Mouse (Mus musculus) Patski (cell line): Measurements from ENCODE around the gene Aqr. TPM values are rescaled to one million over a fixed set of nuclear protein-coding genes. Genes with fewer than 3 reads are reported as not detected.

Experiments used
- ATAC-seq: fragments of 100-300 bp; one replicate; pipeline ENCODE4 v1.8.0; 2021
- CTCF ChIA-PET: fragments of 350-600 bp; sonication (Branson Sonifier 250); formaldehyde crosslinking; loops from one replicate; lab custom pipeline; 2022; ENCODE audit warnings: inconsistent platforms; lab: Charles Lee
- POLR2A ChIA-PET: fragments of 350-600 bp; sonication (Branson Sonifier 250); formaldehyde crosslinking; loops from one replicate; lab custom pipeline; 2022; ENCODE audit warnings: antibody characterized with exemption, inconsistent platforms; lab: Charles Lee
- DNase-seq: peaks from one replicate; pipeline ENCODE4 v3.0.0-alpha.2; 2011; ENCODE audit warnings: low read depth, low spot score
- H3K27me3 ChIP-seq: fragments of 371-371 bp; one replicate; pipeline ENCODE4 v1.5.1; 2021
- CTCF ChIP-seq: fragments of 100-300 bp; IDR thresholded peaks from one replicate; pipeline ENCODE4 v1.5.1; 2021
- in situ Hi-C: fragments of 300-500 bp; cut with MboI; formaldehyde crosslinking; loops from 3 replicates; pipeline ENCODE4 v1.11.1; 2018; ENCODE audit warnings: low pct_unique_long_range_greater_than_20kb, mixed read lengths
- polyA plus RNA-seq: library from polyadenylated mRNA; unstranded; gene quantifications from one replicate; pipeline ENCODE4 v1.2.3, GENCODE M21; 2021

Gene Aqr
- polyA plus RNA-seq, 1 experiment from 2014 or later, result 30.9 TPM

GRCm38 (mm10) chr2:114093577-114093976 is 93.2 kb downstream of the Aqr start:
- CTCF ChIA-PET, result interaction anchor here (0.7 kb wide), 1 partner anchor 9 kb away, joined by 3 read pairs; no protein-coding TSS in a partner anchor
- TF ChIP-seq CTCF, result no peak
- POLR2A ChIA-PET, result no interaction called here
- H3K27me3 ChIP-seq, result no peaks in the 10 kb centered on the region
- ATAC-seq (no peak), DNase-seq (no peak)
- in situ Hi-C loops, result no loop called here

GRCm38 (mm10) chr2:114089862-114090261 is 97.0 kb downstream of the Aqr start:
- H3K27me3 ChIP-seq, result no peaks in the 10 kb centered on the region
- ChIA-PET POLR2A (no interaction called here), CTCF (interaction anchor here (1.6 kb wide), 1 partner anchor 12 kb away, joined by 4 read pairs; no protein-coding TSS in a partner anchor)
- DNase-seq (no peak), ATAC-seq (no peak)
- TF ChIP-seq CTCF, result no peak
- in situ Hi-C loops, result no loop called here

GRCm38 (mm10) chr2:114087271-114087670 is 99.6 kb downstream of the Aqr start:
- DNase-seq (peak; percentile 75), ATAC-seq (peak; percentile 95)
- ChIA-PET CTCF (interaction anchor here (1.3 to 1.9 kb wide), 4 partner anchors 19 to 121 kb away, joined by 3 to 5 read pairs (median 4); no protein-coding TSS in a partner anchor), POLR2A (interaction anchor here (1.0 to 1.1 kb wide), 2 partner anchors 9 to 12 kb away, joined by 3 read pairs; no protein-coding TSS in a partner anchor)
- TF ChIP-seq CTCF, result no peak
- no peaks in the 10 kb centered on the region for H3K27me3 ChIP-seq
- in situ Hi-C loops, result no loop called here

- in situ Hi-C loops, result no loop called here
- POLR2A ChIA-PET, result no interaction called here
- ATAC-seq, result no peak
- CTCF ChIA-PET, result no interaction called here
- DNase-seq, result no peak
- H3K27me3 ChIP-seq, result peaks cover 12% of the 10 kb centered on the region
- no peak for TF ChIP-seq CTCF
Observed at GRCm38 (mm10) chr2:114071876-114072275, 114.9 kb downstream of the Aqr start.

GRCm38 (mm10) chr2:114066226-114066625 is 120.6 kb downstream of the Aqr start:
- CTCF ChIA-PET, result interaction anchor here (1.7 kb wide), 1 partner anchor 21 kb away, joined by 5 read pairs; no protein-coding TSS in a partner anchor
- H3K27me3 ChIP-seq, result peaks cover 10% of the 10 kb centered on the region
- DNase-seq, result no peak
- TF ChIP-seq CTCF, result no peak
- in situ Hi-C loops, result no loop called here
- POLR2A ChIA-PET, result no interaction called here
- ATAC-seq, result no peak

GRCm38 (mm10) chr2:114064004-114064403 is 122.8 kb downstream of the Aqr start:
- ChIA-PET CTCF (interaction anchor here (1.0 kb wide), 1 partner anchor 10 kb away, joined by 3 read pairs; no protein-coding TSS in a partner anchor), POLR2A (no interaction called here)
- TF ChIP-seq CTCF, result no peak
- no peak for DNase-seq
- in situ Hi-C loops, result no loop called here
- H3K27me3 ChIP-seq, result peaks cover 3% of the 10 kb centered on the region
- no peak for ATAC-seq

- ATAC-seq, result no peak
- ChIA-PET POLR2A (no interaction called here), CTCF (interaction anchor here (1.1 to 1.5 kb wide), 3 partner anchors 9 to 27 kb away, joined by 3 to 4 read pairs (median 4); no protein-coding TSS in a partner anchor)
- TF ChIP-seq CTCF, result no peak
- peaks cover 5% of the 10 kb centered on the region for H3K27me3 ChIP-seq
- DNase-seq, result no peak
- in situ Hi-C loops, result no loop called here
Observed at GRCm38 (mm10) chr2:114060071-114060591, 126.7 kb downstream of the Aqr start.

- peaks cover 5% of the 10 kb centered on the region for H3K27me3 ChIP-seq
- POLR2A ChIA-PET, result no interaction called here
- in situ Hi-C loops, result no loop called here
- ATAC-seq, result no peak
- TF ChIP-seq CTCF, result no peak
- no peak for DNase-seq
- CTCF ChIA-PET, result interaction anchor here (1.1 to 1.5 kb wide), 3 partner anchors 9 to 28 kb away, joined by 3 to 4 read pairs (median 4); no protein-coding TSS in a partner anchor
Observed at GRCm38 (mm10) chr2:114059608-114060007, 127.2 kb downstream of the Aqr start.

GRCm38 (mm10) chr2:114058226-114058796 is 128.5 kb downstream of the Aqr start:
- in situ Hi-C loops, result no loop called here
- peaks cover 11% of the 10 kb centered on the region for H3K27me3 ChIP-seq
- ChIA-PET POLR2A (no interaction called here), CTCF (interaction anchor here (1.3 to 1.8 kb wide), 3 partner anchors 10 to 17 kb away, joined by 3 to 4 read pairs (median 4); no protein-coding TSS in a partner anchor)
- no peak for DNase-seq
- ATAC-seq, result no peak
- no peak for TF ChIP-seq CTCF

- in situ Hi-C loops, result no loop called here
- CTCF ChIA-PET, result interaction anchor here (1.8 kb wide), 1 partner anchor 9 kb away, joined by 4 read pairs; no protein-coding TSS in a partner anchor
- DNase-seq, result no peak
- POLR2A ChIA-PET, result interaction anchor here (0.6 kb wide), 1 partner anchor 65 kb away, joined by 4 read pairs; no protein-coding TSS in a partner anchor
- no peak for TF ChIP-seq CTCF
- ATAC-seq, result peak; percentile 73
- H3K27me3 ChIP-seq, result peaks cover 11% of the 10 kb centered on the region
Observed at GRCm38 (mm10) chr2:114057303-114057853, 129.4 kb downstream of the Aqr start.

- no peak for ATAC-seq
- TF ChIP-seq CTCF, result no peak
- in situ Hi-C loops, result no loop called here
- ChIA-PET CTCF (no interaction called here), POLR2A (no interaction called here)
- DNase-seq, result no peak
- H3K27me3 ChIP-seq, result peaks cover 11% of the 10 kb centered on the region
Observed at GRCm38 (mm10) chr2:114054129-114054528, 132.7 kb downstream of the Aqr start.
